Mouse (Mus musculus): ENCODE results near the gene Tubb2a.

GRCm38 (mm10) chr13:34053673-34054282 lies 24.0 kb downstream of the Tubb2a start:
- TF ChIP-seq CTCF (IDR thresholded peaks at IDR 0.05; ENCODE audit: low read depth, low read length): no peak
- TF ChIP-seq POLR2AphosphoS5 (IDR thresholded peaks at IDR 0.05; ENCODE audit: insufficient replicate concordance, low read depth, low read length): no peak
- TF ChIP-seq GATA1 (IDR thresholded peaks at IDR 0.05; ENCODE audit: borderline replicate concordance, low read length): no peak
- TF ChIP-seq TAL1 (conservative IDR thresholded peaks at IDR 0.05; ENCODE audit: low read depth, low read length): no peak
- no peak for TF ChIP-seq GATA2 (IDR thresholded peaks at IDR 0.05; ENCODE audit: borderline replicate concordance, low read depth, low read length)
